Mouse (Mus musculus): Measurements from ENCODE around the gene Natd1. TPM values are rescaled to one million over a fixed set of nuclear protein-coding genes. Genes with fewer than 3 reads are reported as not detected.

Gene Natd1
- total RNA-seq, 1 experiment from 2014 or later, result 17.9 TPM

GRCm38 (mm10) chr11:60932503-60933020 is 18.0 kb upstream of the Natd1 start:
- DNase-seq, result no peak

DNA sequence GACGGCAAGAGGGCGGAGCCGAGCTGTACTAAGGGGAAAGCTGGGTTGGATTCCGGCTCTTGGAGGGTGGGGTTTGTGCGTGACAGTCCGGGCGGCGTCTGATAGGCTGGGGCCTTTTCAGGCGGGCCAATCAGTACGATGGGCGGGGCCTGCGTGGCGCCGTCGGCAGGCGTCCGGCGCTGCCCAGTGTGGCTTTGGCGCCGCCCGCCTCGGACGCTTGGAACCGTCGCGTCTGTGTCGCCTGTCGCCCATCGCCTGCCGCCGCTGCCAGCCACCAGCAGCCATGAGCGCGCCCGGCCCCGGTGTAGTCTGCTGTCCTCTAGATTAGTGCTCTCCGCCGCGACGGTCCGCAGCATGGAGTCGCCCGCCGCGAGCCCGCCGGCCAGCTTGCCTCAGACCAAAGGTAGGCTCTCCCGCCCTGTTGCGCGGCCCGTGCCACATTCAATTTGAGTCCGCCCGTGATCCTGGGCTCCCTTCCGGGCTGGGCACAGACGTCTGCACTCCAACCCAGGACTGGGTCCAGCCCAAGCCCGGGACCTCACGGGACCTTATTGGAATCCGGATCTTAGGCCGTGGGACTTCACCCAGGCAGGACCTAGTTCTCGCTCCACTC is 17.4 kb upstream of the Natd1 start, which contains the start of gene Map2k3:
Map2k3 (plus strand) TSS at position 165 of the 613 bp plus-strand sequence.
- DNase-seq, result peak; percentile 98

- DNase-seq, result no peak
Observed at GRCm38 (mm10) chr11:60931282-60931868, 16.8 kb upstream of the Natd1 start.

DNA sequence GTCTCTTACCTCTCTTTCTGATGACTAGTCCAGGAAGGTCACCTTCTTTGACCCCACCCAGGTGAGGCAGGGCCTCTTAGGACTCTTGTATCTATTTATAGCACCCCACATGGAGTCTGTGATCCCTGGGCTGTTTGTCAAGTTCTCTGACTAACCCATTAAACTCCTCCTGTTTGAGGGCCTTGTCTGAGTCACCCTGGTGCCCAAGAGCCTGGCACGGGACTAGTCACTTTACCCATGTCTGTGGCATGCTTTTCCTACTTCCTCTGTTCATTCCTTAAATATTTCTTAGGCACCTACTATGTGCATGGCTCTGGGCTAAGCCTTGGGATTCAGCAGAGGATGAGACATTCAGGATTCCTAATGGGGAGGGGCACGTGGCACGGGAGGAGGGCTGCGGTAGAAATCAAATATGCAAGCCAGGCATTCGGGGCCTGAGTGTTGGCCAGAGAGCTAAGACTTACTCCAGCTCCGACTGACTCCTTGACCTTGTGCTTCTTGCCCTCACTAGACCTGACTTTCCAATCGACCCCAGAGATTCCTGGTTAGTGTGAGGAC is 16.3 kb upstream of the Natd1 start:
- peak; percentile 62 for DNase-seq

GRCm38 (mm10) chr11:60927264-60927663 is 12.7 kb upstream of the Natd1 start:
- DNase-seq, result peak; percentile 94

- DNase-seq, result no peak
Observed at GRCm38 (mm10) chr11:60924981-60925380, 10.4 kb upstream of the Natd1 start.

DNA sequence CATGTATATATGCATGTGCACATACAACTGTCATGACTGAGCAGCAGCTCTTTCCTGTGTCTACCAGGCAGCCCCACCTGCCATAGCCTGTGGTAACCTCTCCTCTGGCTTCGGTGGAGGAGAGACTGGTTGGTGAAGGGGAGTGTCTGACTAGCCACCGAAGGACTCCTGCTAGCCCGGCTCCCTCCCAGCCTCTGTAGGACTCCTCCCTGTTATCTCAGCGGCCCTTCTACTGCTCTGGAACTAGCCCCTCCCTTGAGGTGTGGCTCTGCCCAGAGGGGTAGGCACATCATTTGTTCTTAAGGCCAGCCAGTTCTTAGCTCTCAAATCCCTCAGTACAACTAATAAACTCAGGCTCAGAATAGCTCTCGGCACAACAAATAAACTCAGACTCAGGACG is 9.9 kb upstream of the Natd1 start:
- no peak for DNase-seq

GRCm38 (mm10) chr11:60922964-60923363 is 8.4 kb upstream of the Natd1 start:
- DNase-seq, result no peak

DNA sequence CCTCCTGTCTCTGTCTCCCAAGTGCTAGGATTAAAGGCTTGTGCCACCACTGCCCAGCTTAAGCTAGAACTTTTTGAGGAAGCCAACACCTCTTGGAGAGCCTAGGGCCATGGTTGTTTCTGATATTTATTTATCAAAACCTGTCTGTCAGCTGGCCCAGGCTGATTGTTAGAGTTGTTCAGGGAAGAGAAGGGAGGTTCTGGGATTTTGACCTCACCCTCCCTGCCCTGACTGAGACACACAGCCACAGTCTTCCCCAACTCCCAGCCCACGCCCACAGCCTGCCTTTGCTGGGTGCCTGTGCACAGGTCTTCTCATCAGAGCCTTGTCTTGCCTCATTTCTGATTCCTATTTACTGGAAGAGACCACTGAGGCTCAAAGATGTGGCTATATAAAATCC is 7.6 kb upstream of the Natd1 start:
- DNase-seq, result no peak

DNA sequence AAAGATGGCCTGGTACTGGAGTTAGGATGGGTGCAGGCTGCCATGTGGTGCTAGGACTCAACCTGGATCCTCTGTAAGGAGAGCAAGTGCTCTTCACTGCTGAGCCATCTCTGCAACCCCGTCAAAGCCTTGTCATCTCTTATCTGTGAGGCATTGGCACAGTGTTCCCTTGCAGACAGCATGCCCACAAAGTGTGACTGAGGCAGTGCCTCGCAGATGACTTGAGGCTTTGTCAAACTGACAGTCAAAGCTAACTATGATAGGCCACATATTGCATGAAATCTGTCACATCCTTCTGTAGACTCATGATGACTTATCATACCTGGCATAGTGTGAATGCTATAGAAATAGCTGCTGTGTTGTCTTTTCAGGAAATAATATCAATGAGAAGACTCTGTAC is 5.5 kb upstream of the Natd1 start:
- DNase-seq, result no peak

DNA sequence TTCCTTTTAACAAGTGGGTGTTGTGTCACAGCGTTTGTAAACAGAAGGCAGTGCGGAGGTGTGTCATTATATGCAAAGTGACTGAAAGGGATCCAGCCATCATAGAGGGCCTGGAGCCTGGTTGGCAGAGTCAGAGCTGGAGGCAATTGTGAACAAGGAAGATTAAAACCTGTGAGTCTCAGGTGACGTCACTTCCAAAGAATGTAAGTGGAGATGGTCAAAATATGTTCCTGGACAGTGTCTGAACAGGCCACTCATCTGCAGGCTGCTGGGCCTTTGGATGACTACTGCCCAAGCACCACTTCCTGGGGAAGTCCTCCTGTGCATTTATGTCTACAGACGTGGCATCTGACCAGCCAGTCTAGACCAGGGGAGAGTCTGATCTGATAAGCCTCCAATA is 651 bp upstream of the Natd1 start:
- DNase-seq, result no peak

GRCm38 (mm10) chr11:60913301-60914196 is 1.0 kb downstream of the Natd1 start:
- DNase-seq, result peak; percentile 95

GRCm38 (mm10) chr11:60912525-60912973 is 2.0 kb downstream of the Natd1 start:
- DNase-seq, result peak; percentile 6

- DNase-seq, result no peak
Observed at GRCm38 (mm10) chr11:60909626-60910025, 4.9 kb downstream of the Natd1 start.

GRCm38 (mm10) chr11:60908073-60908472 is 6.5 kb downstream of the Natd1 start:
- peak; percentile 34 for DNase-seq

- DNase-seq, result no peak
Observed at GRCm38 (mm10) chr11:60906449-60906848, 8.1 kb downstream of the Natd1 start.

DNA sequence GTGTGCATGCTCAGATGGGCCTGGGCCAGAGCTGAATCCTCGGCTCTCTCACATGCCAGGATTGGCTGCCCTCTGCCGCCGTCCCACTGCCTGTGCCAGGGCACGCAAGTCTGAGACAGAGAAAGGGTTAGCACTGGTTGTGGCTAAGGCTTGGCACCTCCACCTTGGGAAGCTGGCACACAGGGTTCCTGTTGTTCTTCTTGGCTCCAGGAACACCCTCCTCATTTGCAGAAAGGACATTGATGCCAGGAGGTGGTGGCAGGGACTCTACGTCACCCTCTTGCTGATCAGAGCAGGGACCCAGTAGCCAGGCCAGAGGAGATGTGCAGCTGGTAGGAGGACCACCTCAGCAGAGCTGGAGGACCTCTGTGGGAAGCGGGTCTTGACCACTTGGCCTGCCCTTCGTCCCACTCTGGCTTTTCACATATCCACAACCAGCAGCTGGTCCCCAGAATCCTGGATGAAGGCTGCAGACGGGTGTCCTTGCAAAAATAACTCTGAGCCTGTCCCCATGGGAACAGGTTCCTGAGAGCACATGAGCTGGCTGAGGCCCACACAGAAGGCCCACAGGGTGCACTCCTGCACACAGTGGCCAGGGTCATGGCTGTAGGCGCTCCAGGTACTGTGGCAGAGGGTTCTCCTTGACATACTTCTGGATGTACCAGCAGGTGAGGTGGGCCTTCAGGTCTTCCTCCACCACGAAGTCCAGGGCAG is 9.0 kb downstream of the Natd1 start:
- peak; percentile 57 for DNase-seq

DNA sequence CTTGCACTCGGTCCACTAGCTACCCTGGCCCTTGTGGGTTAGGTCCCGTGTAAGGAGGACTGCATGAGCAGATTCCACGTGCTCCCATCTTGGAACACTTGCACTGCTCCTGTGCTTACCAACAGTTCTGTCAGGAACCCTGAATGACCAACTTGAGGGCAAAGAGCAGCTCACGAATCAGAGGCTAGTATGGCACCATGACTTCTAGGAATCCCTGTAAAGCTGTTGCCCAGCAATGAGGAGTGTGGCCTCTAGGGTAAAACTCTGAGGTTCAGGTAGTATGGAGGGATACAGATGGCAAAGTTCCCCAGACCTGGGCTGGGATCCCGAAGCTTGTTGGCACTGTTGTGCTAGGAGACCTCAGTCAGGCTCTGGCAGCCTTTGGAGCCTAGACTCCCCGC is 10.9 kb downstream of the Natd1 start:
- DNase-seq, result peak; percentile 32

DNA sequence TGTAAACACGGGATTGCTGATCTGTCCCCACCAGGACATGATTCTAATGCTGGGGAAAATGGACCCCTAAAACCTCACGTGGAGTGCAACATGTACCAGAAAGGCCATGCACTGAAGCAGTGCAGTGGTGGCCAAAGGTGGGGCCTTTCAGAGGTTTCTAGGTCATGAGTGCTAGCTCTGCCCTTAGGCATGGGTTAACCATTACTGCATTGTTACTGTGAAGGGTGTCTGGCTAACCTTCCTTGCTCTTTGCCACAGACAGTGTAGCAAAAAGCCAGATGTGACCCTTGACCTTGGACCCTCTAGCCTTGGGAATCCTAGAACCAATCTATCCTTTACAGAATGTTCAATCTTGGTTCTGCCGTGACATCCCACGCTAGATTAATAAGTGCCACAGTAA is 12.1 kb downstream of the Natd1 start:
- DNase-seq, result no peak

GRCm38 (mm10) chr11:60902001-60902400 is 12.5 kb downstream of the Natd1 start:
- no peak for DNase-seq

DNA sequence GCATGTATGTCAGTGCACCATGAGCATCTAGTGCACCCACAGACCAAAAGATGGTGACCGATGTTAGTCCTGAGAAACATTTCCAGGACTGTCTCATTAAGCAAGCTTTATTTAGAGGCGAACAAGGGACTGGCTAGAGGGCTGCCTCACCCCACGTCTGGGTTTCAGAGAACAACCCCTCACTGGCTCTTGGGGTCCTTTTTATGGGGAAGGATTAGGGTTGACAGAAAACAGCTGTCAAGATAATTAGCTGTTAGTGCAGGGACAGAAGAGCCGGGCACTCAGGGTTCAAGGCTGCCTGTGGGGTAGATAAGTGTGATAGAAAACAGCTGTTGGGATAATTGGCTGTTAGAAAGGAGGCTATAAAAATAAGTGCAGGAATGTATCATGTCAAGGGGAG is 18.6 kb downstream of the Natd1 start:
- no peak for DNase-seq

DNA sequence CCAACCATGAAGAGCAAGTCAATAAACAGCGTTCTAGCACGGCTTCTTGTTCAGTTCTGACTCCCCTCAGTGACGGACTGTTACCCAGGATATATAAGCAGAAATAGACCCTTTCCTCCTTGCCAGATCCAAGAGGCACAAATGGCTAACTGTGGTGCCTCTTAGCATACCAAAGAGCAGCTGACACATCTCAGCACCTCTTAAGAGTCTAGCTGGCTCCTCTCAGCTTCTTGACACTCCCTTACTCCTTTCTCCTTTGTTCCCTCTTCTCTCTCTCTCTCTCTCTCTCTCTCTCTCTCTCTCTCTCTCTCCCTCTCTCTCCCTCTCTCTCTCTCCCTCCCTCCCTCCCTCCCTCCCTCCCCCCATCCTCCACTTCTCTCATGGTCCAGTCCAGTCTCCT is 23.8 kb downstream of the Natd1 start:
- no peak for DNase-seq
